Mouse (Mus musculus) E14TG2a.4 (cell line): ENCODE measurements around the gene Zbed5.

Source experiments
- CTCF ChIP-seq: conservative IDR thresholded peaks from 2 replicates; pipeline ENCODE4 v1.5.1; 2014; ENCODE audit warnings: low read length
- NANOG ChIP-seq: IDR thresholded peaks from 2 replicates; pipeline ENCODE4 v1.6.1; 2014; ENCODE audit warnings: borderline replicate concordance, low read length, mixed read lengths

- TF ChIP-seq CTCF: no peak
- no peak for TF ChIP-seq NANOG
Observed at GRCm38 (mm10) chr5:129929924-129930855, 34.7 kb downstream of the Zbed5 start.
